Mouse (Mus musculus) neural tube, embryonic 13.5 days (tissue): Measurements from ENCODE around the gene Gm20388. TPM values are rescaled to one million over a fixed set of nuclear protein-coding genes. Genes with fewer than 3 reads are reported as not detected.

ENCODE experiments used
- ATAC-seq: fragments of 200-750 bp; cut with Nextera tagmentation; 2 replicates; pipeline ENCODE4 v1.8.0; 2017; ENCODE audit warnings: low read depth, mild to moderate bottlenecking, moderate TSS enrichment, moderate library complexity
- H3K27ac ChIP-seq: fragments of 300-500 bp; sonication (generic); replicated peaks from 2 replicates; pipeline ENCODE4 v1.5.1; 2015; ENCODE audit warnings: moderate library complexity, mild to moderate bottlenecking, inconsistent platforms
- H3K27me3 ChIP-seq: fragments of 300-500 bp; sonication (generic); 2 replicates; pipeline ENCODE4 v1.6.1; 2015; ENCODE audit warnings: mild to moderate bottlenecking, inconsistent platforms
- H3K36me3 ChIP-seq: fragments of 300-500 bp; sonication (generic); 2 replicates; pipeline ENCODE4 v1.6.1; 2015; ENCODE audit warnings: mild to moderate bottlenecking, inconsistent platforms
- H3K4me1 ChIP-seq: fragments of 300-500 bp; sonication (generic); replicated peaks from 2 replicates; pipeline ENCODE4 v1.6.1; 2015; ENCODE audit warnings: inconsistent platforms
- H3K4me2 ChIP-seq: fragments of 300-500 bp; sonication (generic); 2 replicates; pipeline ENCODE4 v1.6.1; 2015; ENCODE audit warnings: inconsistent platforms, mild to moderate bottlenecking, moderate library complexity
- H3K4me3 ChIP-seq: fragments of 300-500 bp; sonication (generic); 2 replicates; pipeline ENCODE4 v1.5.1; 2015; ENCODE audit warnings: mild to moderate bottlenecking, inconsistent platforms
- H3K9ac ChIP-seq: fragments of 300-500 bp; sonication (generic); 2 replicates; pipeline ENCODE4 v1.6.1; 2015; ENCODE audit warnings: moderate library complexity, mild to moderate bottlenecking, inconsistent platforms
- H3K9me3 ChIP-seq: fragments of 300-500 bp; sonication (generic); 2 replicates; pipeline ENCODE4 v1.6.1; 2016; ENCODE audit warnings: inconsistent platforms
- WGBS: fragments of 180-500 bp; shearing (Covaris S2); methylation state at CpG from one replicate; pipeline ENCODE4 v1.1.7; 2015; 5-methylcytosine and 5-hydroxymethylcytosine counted together
- polyA plus RNA-seq: library from polyadenylated mRNA; unstranded; fragments of >200 nt; fragmentation: Nextera tagmentation; extraction: Ambion mirVana; gene quantifications from 2 replicates; pipeline ENCODE4 v1.2.1, GENCODE M21; 2015

Gene Gm20388
- polyA plus RNA-seq, 1 experiment from 2014 or later = 0.27 TPM

- H3K9me3 ChIP-seq = no peaks in the 10 kb centered on the region
- ATAC-seq = no peak
- 0 out of 2 replicates have a peak overlapping the region, but pooled peaks have one; percentile 46 for H3K27ac ChIP-seq
- no peak overlapping the region for H3K4me2 ChIP-seq
- H3K9ac ChIP-seq = no peak overlapping the region
- no peaks in the 10 kb centered on the region for H3K27me3 ChIP-seq
- H3K4me1 ChIP-seq = peaks cover 87% of the 10 kb centered on the region
- H3K4me3 ChIP-seq = no peak overlapping the region
- 54% methylated on average over 8 of the region's 8 CpGs for WGBS
- no peaks in the 10 kb centered on the region for H3K36me3 ChIP-seq
Measured at GRCm38 (mm10) chr8:120339743-120340142, 429.1 kb downstream of the Gm20388 start.

- Histone ChIP-seq H3K4me3 (no peak overlapping the region), H3K9me3 (no peaks in the 10 kb centered on the region), H3K36me3 (no peaks in the 10 kb centered on the region), H3K4me1 (peaks cover 87% of the 10 kb centered on the region), H3K9ac (peak overlapping the region; percentile 12; the same call in 1 of the 2 replicates), H3K27ac (no peak overlapping the region), H3K4me2 (no peak overlapping the region), H3K27me3 (no peaks in the 10 kb centered on the region)
- 49% methylated on average over 10 of the region's 10 CpGs for WGBS
- no peak for ATAC-seq
Measured at GRCm38 (mm10) chr8:120341124-120341523, 430.5 kb downstream of the Gm20388 start.

- WGBS = 41% methylated on average over 7 of the region's 7 CpGs
- Histone ChIP-seq H3K9ac (0 out of 2 replicates have a peak overlapping the region, but pooled peaks have one; percentile 26), H3K4me3 (no peak overlapping the region), H3K4me2 (no peak overlapping the region), H3K9me3 (no peaks in the 10 kb centered on the region), H3K4me1 (peaks cover 90% of the 10 kb centered on the region), H3K27me3 (no peaks in the 10 kb centered on the region), H3K36me3 (no peaks in the 10 kb centered on the region), H3K27ac (peak overlapping the region; percentile 80)
- no peak for ATAC-seq
Measured at GRCm38 (mm10) chr8:120342847-120343548, 432.4 kb downstream of the Gm20388 start.

GRCm38 (mm10) chr8:120343582-120343981 lies 432.9 kb downstream of the Gm20388 start:
- ATAC-seq = no peak
- Histone ChIP-seq H3K36me3 (no peaks in the 10 kb centered on the region), H3K27ac (peak overlapping the region; percentile 80), H3K9ac (0 out of 2 replicates have a peak overlapping the region, but pooled peaks have one; percentile 26), H3K27me3 (no peaks in the 10 kb centered on the region), H3K9me3 (no peaks in the 10 kb centered on the region), H3K4me1 (peaks cover 96% of the 10 kb centered on the region), H3K4me3 (no peak overlapping the region), H3K4me2 (no peak overlapping the region)
- WGBS = 29% methylated on average over 12 of the region's 12 CpGs

- Histone ChIP-seq H3K27ac (peak overlapping the region; percentile 80), H3K4me1 (peaks cover 100% of the 10 kb centered on the region), H3K9ac (peak overlapping the region; percentile 13; the same call in 1 of the 2 replicates), H3K27me3 (no peaks in the 10 kb centered on the region), H3K9me3 (no peaks in the 10 kb centered on the region), H3K36me3 (no peaks in the 10 kb centered on the region), H3K4me2 (no peak overlapping the region), H3K4me3 (no peak overlapping the region)
- ATAC-seq = no peak
- WGBS = 20% methylated on average over 4 of the region's 4 CpGs
Measured at GRCm38 (mm10) chr8:120344166-120344565, 433.5 kb downstream of the Gm20388 start.

GRCm38 (mm10) chr8:120344583-120344982 lies 433.9 kb downstream of the Gm20388 start:
- 20% methylated on average over 13 of the region's 13 CpGs for WGBS
- no peaks in the 10 kb centered on the region for H3K27me3 ChIP-seq
- H3K9me3 ChIP-seq = no peaks in the 10 kb centered on the region
- ATAC-seq = no peak
- no peak overlapping the region for H3K4me2 ChIP-seq
- peak overlapping the region; percentile 80 for H3K27ac ChIP-seq
- no peak overlapping the region for H3K4me3 ChIP-seq
- H3K9ac ChIP-seq = peak overlapping the region; percentile 13; the same call in 1 of the 2 replicates
- H3K36me3 ChIP-seq = no peaks in the 10 kb centered on the region
- peaks cover 100% of the 10 kb centered on the region for H3K4me1 ChIP-seq

GRCm38 (mm10) chr8:120347734-120348341 lies 437.2 kb downstream of the Gm20388 start:
- H3K4me1 ChIP-seq = peaks cover 94% of the 10 kb centered on the region
- ATAC-seq = peak; percentile 65
- peak overlapping the region; percentile 59 for H3K9ac ChIP-seq
- H3K9me3 ChIP-seq = no peaks in the 10 kb centered on the region
- 37% methylated on average over 21 of the region's 21 CpGs for WGBS
- H3K27me3 ChIP-seq = no peaks in the 10 kb centered on the region
- peak overlapping the region; percentile 13 for H3K4me2 ChIP-seq
- peak overlapping the region; percentile 90 for H3K27ac ChIP-seq
- H3K4me3 ChIP-seq = no peak overlapping the region
- no peaks in the 10 kb centered on the region for H3K36me3 ChIP-seq

GRCm38 (mm10) chr8:120348922-120349321 lies 438.3 kb downstream of the Gm20388 start:
- WGBS = 20% methylated on average over 11 of the region's 11 CpGs

GRCm38 (mm10) chr8:120351332-120352071 lies 440.9 kb downstream of the Gm20388 start:
- 58% methylated on average over 7 of the region's 7 CpGs for whole genome bisulfite sequencing
- Histone ChIP-seq H3K4me1 (peaks cover 94% of the 10 kb centered on the region), H3K27ac (peak overlapping the region; percentile 50; the same call in 1 of the 2 replicates), H3K4me3 (no peak overlapping the region), H3K27me3 (no peaks in the 10 kb centered on the region), H3K9me3 (no peaks in the 10 kb centered on the region), H3K36me3 (no peaks in the 10 kb centered on the region), H3K9ac (no peak overlapping the region), H3K4me2 (no peak overlapping the region)
- ATAC-seq = no peak

More at GRCm38 (mm10) chr8:120348922-120349321, 438.3 kb downstream of the Gm20388 start:
- H3K36me3 ChIP-seq = no peaks in the 10 kb centered on the region
- H3K27ac ChIP-seq = peak overlapping the region; percentile 90
- H3K4me3 ChIP-seq = no peak overlapping the region
- H3K9ac ChIP-seq = peak overlapping the region; percentile 59; the same call in 1 of the 2 replicates
- no peaks in the 10 kb centered on the region for H3K27me3 ChIP-seq
- no peaks in the 10 kb centered on the region for H3K9me3 ChIP-seq
- no peak for ATAC-seq
- no peak overlapping the region for H3K4me2 ChIP-seq
- peaks cover 94% of the 10 kb centered on the region for H3K4me1 ChIP-seq

- Histone ChIP-seq H3K4me2 (no peak overlapping the region), H3K4me3 (no peak overlapping the region), H3K27ac (peak overlapping the region; percentile 50; the same call in 1 of the 2 replicates), H3K9me3 (no peaks in the 10 kb centered on the region), H3K9ac (0 out of 2 replicates have a peak overlapping the region, but pooled peaks have one; percentile 26), H3K27me3 (no peaks in the 10 kb centered on the region), H3K4me1 (peaks cover 94% of the 10 kb centered on the region), H3K36me3 (no peaks in the 10 kb centered on the region)
- no peak for ATAC-seq
- WGBS = 14% methylated on average over 10 of the region's 10 CpGs
Measured at GRCm38 (mm10) chr8:120352096-120352495, 441.5 kb downstream of the Gm20388 start.

GRCm38 (mm10) chr8:120356067-120356466 lies 445.4 kb downstream of the Gm20388 start:
- Histone ChIP-seq H3K4me2 (no peak overlapping the region), H3K9me3 (no peaks in the 10 kb centered on the region), H3K27ac (peak overlapping the region; percentile 52), H3K9ac (no peak overlapping the region), H3K36me3 (no peaks in the 10 kb centered on the region), H3K4me3 (no peak overlapping the region), H3K27me3 (no peaks in the 10 kb centered on the region), H3K4me1 (peaks cover 94% of the 10 kb centered on the region)
- 0 out of 2 replicates have a peak, but pooled peaks have one; percentile 12 for ATAC-seq
- 22% methylated on average over 9 of the region's 9 CpGs for WGBS

- Histone ChIP-seq H3K27me3 (no peaks in the 10 kb centered on the region), H3K36me3 (no peaks in the 10 kb centered on the region), H3K4me2 (no peak overlapping the region), H3K4me3 (no peak overlapping the region), H3K27ac (0 out of 2 replicates have a peak overlapping the region, but pooled peaks have one; percentile 0), H3K9me3 (no peaks in the 10 kb centered on the region), H3K4me1 (peaks cover 94% of the 10 kb centered on the region), H3K9ac (no peak overlapping the region)
- no peak for ATAC-seq
- WGBS = 56% methylated on average over 6 of the region's 6 CpGs
Measured at GRCm38 (mm10) chr8:120357504-120357903, 446.9 kb downstream of the Gm20388 start.
